Mouse (Mus musculus): ENCODE measurements at regions not wholly inside any gene's neighbourhood (a gene's known extent, or its start where the extent isn't known, plus 50 kb on each side); places are given as distances from the start of the nearest gene placed in this dataset.
A peak's percentile ranks its signal among the peaks of the same experiment; 100 is the strongest.

DNA sequence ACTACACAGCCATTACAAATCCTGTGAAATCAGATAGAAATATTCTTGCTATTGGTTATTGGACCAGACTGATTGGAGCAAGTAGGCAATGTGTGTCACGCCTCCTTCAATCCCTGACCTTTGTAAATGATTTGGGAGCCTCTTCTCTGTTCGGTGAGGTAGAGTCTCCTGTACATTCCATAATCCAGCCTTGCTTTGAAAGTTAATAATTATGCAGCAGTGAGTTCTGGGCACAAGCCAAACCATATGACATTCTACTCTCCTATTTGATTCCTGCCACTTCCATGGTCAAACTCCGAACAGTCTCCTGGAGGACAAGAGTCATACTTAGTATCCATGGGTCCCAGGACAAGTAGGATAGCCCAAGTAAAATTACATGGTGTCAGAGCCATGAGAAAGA is 158.4 kb upstream of the Cpeb2 start:
- 88% methylated on average over 3 of the region's 3 CpGs for WGBS
- Histone ChIP-seq H3K4me3 (no peak overlapping the region), H3K9me3 (no peaks in the 10 kb centered on the region), H3K4me2 (replicated peaks) (no peak overlapping the region), H3K4me1 (no peaks in the 10 kb centered on the region), H3K36me3 (no peaks in the 10 kb centered on the region), H3K27me3 (replicated peaks) (no peaks in the 10 kb centered on the region), H3K27ac (no peak overlapping the region), H3K9ac (no peak overlapping the region)
- ATAC-seq (ENCODE audit: low FRiP score, low read depth), result no peak

GRCm38 (mm10) chr5:43080252-43080651 is 152.7 kb upstream of the Cpeb2 start:
- H3K27ac ChIP-seq, result no peak overlapping the region
- H3K9ac ChIP-seq, result no peak overlapping the region
- H3K4me2 ChIP-seq (replicated peaks), result no peak overlapping the region
- H3K4me3 ChIP-seq, result no peak overlapping the region
- H3K27me3 ChIP-seq (replicated peaks), result no peaks in the 10 kb centered on the region
- H3K4me1 ChIP-seq, result no peaks in the 10 kb centered on the region
- no peak for ATAC-seq (ENCODE audit: low FRiP score, low read depth)
- WGBS, result 79% methylated on average over 1 of the region's 1 CpGs
- no peaks in the 10 kb centered on the region for H3K9me3 ChIP-seq
- no peaks in the 10 kb centered on the region for H3K36me3 ChIP-seq

DNA sequence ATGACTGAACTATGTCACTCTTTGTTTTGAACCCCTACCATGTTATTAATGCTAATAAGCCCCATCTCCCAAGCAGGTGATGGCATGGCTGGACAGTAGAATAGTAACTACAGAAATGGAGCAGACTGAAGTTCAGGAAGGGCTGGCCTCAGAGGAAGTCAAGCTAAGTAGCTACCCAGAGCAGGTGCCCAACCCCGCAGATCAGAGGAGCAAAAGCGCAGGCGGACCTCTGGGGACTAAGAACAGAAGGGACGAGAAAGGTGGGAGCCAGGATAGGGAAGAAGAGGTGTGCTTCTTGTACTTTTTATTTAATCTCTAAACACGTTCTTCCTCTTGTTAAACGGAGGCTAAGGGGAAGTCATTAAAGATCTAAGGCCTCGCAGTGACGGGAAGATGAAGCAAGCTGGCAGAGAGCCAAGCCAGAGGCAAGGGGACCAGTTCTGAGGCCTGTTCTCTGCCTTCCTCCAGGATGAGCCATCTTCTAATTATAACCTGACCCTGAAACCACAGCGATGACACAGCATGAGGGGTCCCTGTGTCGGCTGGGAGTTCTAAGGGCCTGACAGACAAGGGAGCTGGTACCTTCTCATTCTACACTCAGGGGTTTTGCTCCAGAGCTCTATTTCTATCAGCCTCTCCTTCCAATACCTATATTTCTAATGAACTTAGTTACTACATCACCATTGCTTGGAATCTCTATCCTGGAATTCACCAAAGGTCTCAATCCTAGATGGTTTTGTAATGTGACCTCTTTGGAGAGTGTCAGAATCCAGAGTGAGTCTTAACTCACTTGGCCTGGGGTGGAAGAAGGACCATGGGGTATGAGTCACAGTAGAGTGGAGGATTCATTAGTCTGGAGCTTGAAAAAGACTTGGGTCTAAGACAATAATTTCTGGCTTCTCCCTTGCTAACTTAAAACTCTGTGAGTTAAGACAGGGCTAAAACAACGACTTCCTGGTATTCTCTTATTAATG is 151.1 kb upstream of the Cpeb2 start:
- ATAC-seq (ENCODE audit: low FRiP score, low read depth), result no peak
- H3K9ac ChIP-seq, result no peak overlapping the region

GRCm38 (mm10) chr5:43087077-43087476 is 145.9 kb upstream of the Cpeb2 start:
- 89% methylated on average over 2 of the region's 2 CpGs for WGBS
- H3K27me3 ChIP-seq (replicated peaks), result no peaks in the 10 kb centered on the region
- no peaks in the 10 kb centered on the region for H3K9me3 ChIP-seq
- no peak overlapping the region for H3K4me3 ChIP-seq
- no peak overlapping the region for H3K9ac ChIP-seq
- no peaks in the 10 kb centered on the region for H3K4me1 ChIP-seq
- no peak overlapping the region for H3K27ac ChIP-seq
- H3K36me3 ChIP-seq, result no peaks in the 10 kb centered on the region
- no peak for ATAC-seq (ENCODE audit: low FRiP score, low read depth)
- no peak overlapping the region for H3K4me2 ChIP-seq (replicated peaks)

More for the DNA sequence above, 151.1 kb upstream of the Cpeb2 start:
- H3K4me3 ChIP-seq, result no peak overlapping the region
- no peaks in the 10 kb centered on the region for H3K36me3 ChIP-seq
- H3K4me2 ChIP-seq (replicated peaks), result no peak overlapping the region
- no peaks in the 10 kb centered on the region for H3K9me3 ChIP-seq
- WGBS, result 76% methylated on average over 11 of the region's 11 CpGs
- no peak overlapping the region for H3K27ac ChIP-seq
- H3K27me3 ChIP-seq (replicated peaks), result no peaks in the 10 kb centered on the region
- H3K4me1 ChIP-seq, result no peaks in the 10 kb centered on the region

- Histone ChIP-seq H3K9ac (no peak overlapping the region), H3K27ac (no peak overlapping the region), H3K36me3 (no peaks in the 10 kb centered on the region), H3K4me2 (replicated peaks) (no peak overlapping the region), H3K27me3 (replicated peaks) (no peaks in the 10 kb centered on the region), H3K4me1 (no peaks in the 10 kb centered on the region), H3K9me3 (no peaks in the 10 kb centered on the region), H3K4me3 (no peak overlapping the region)
- 73% methylated on average over 8 of the region's 8 CpGs for WGBS
- peak; percentile 48; the same call in 1 of the 2 replicates for ATAC-seq (ENCODE audit: low FRiP score, low read depth)
These were observed 145.0 kb upstream of the Cpeb2 start for GRCm38 (mm10) chr5:43087907-43088387.

GRCm38 (mm10) chr5:43088650-43089397 is 144.1 kb upstream of the Cpeb2 start:
- H3K4me1 ChIP-seq, result no peaks in the 10 kb centered on the region
- no peaks in the 10 kb centered on the region for H3K9me3 ChIP-seq
- WGBS, result 73% methylated on average over 12 of the region's 12 CpGs
- no peaks in the 10 kb centered on the region for H3K36me3 ChIP-seq
- H3K27me3 ChIP-seq (replicated peaks), result no peaks in the 10 kb centered on the region
- no peak overlapping the region for H3K9ac ChIP-seq
- no peak overlapping the region for H3K4me2 ChIP-seq (replicated peaks)
- H3K27ac ChIP-seq, result no peak overlapping the region
- no peak overlapping the region for H3K4me3 ChIP-seq
- no peak; the same call in 1 of the 2 replicates for ATAC-seq (ENCODE audit: low FRiP score, low read depth)

GRCm38 (mm10) chr5:43089475-43089874 is 143.5 kb upstream of the Cpeb2 start:
- no peaks in the 10 kb centered on the region for H3K27me3 ChIP-seq (replicated peaks)
- H3K27ac ChIP-seq, result no peak overlapping the region
- H3K4me2 ChIP-seq (replicated peaks), result no peak overlapping the region
- no peak overlapping the region for H3K4me3 ChIP-seq
- H3K9ac ChIP-seq, result no peak overlapping the region
- 66% methylated on average over 2 of the region's 2 CpGs for WGBS
- H3K4me1 ChIP-seq, result peaks cover 6% of the 10 kb centered on the region; the same call in 1 of the 2 replicates
- H3K9me3 ChIP-seq, result no peaks in the 10 kb centered on the region
- H3K36me3 ChIP-seq, result no peaks in the 10 kb centered on the region
- no peak for ATAC-seq (ENCODE audit: low FRiP score, low read depth)

- no peaks in the 10 kb centered on the region for H3K36me3 ChIP-seq
- no peak overlapping the region for H3K9ac ChIP-seq
- peaks cover 9% of the 10 kb centered on the region; the same call in 1 of the 2 replicates for H3K4me1 ChIP-seq
- no peak for ATAC-seq (ENCODE audit: low FRiP score, low read depth)
- H3K27ac ChIP-seq, result no peak overlapping the region
- no peak overlapping the region for H3K4me3 ChIP-seq
- no peaks in the 10 kb centered on the region for H3K9me3 ChIP-seq
- H3K27me3 ChIP-seq (replicated peaks), result no peaks in the 10 kb centered on the region
- no peak overlapping the region for H3K4me2 ChIP-seq (replicated peaks)
- WGBS, result 98% methylated on average over 1 of the region's 1 CpGs
These were observed 143.0 kb upstream of the Cpeb2 start for GRCm38 (mm10) chr5:43089941-43090340.

DNA sequence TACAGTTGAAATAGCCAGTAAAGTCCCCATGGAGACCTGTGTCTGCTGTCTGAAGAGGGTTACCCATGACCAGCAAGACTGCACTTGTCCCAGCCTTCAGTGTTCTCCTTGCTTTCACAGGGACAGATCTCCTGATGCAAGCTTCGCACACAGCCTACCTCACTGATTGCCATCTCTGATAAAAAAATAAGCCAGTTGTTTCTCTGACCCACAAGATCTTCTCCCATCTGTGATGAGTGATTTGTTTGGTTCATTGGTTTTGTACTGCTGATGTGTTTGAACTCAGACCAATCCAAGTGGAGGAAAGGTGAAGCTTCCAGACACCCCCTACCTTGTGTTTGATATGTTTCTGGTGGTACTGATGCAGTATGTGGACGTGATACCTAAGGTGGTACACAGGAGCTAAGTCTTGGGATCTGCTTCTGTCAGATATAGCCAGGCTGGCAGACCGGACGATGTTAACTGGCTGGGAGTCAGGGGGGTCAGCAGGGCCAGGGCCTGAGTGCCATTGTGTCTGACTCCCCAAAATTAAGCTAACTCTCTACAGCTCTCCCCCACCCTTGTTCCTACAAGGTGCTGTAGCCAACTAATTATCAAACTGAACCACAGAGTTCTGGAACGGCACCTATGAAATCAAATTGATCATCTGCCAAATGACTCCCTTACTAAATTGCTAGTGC is 139.2 kb upstream of the Cpeb2 start:
- 73% methylated on average over 5 of the region's 5 CpGs for whole genome bisulfite sequencing
- H3K36me3 ChIP-seq, result no peaks in the 10 kb centered on the region
- no peaks in the 10 kb centered on the region for H3K9me3 ChIP-seq
- no peak overlapping the region for H3K4me3 ChIP-seq
- H3K27me3 ChIP-seq (replicated peaks), result no peaks in the 10 kb centered on the region
- H3K4me1 ChIP-seq, result peaks cover 9% of the 10 kb centered on the region; the same call in 1 of the 2 replicates
- no peak overlapping the region; the same call in 1 of the 2 replicates for H3K27ac ChIP-seq
- H3K9ac ChIP-seq, result no peak overlapping the region
- ATAC-seq (ENCODE audit: low FRiP score, low read depth), result peak; percentile 65
- H3K4me2 ChIP-seq (replicated peaks), result no peak overlapping the region

DNA sequence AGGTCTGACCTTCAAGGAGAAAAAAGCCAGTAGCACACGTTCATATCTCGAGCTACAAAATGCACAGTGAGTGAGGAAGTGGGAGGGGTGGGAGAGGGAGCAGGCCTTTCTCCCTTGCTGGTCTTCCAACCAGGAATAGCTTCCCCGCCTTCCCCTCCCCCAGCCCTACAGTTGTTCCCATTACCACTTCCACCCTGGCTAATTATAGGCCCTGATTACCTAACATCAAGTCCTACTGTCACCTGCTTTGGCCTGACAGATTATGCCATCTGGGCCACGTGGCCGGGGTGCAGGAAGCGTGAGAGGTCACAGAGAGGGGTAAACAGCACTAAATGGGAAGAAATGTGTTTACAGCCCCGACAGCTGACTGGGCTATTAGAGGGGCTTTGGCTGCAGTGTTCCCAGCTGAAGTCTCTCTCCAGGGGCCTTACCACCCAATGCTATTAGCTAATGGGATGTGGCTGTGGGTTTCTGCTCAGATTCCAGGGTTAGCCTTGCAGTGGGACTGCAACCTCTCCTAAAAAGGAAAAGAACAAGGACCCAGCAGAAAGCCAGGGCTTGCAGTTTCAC is 138.6 kb upstream of the Cpeb2 start:
- no peaks in the 10 kb centered on the region for H3K36me3 ChIP-seq
- H3K4me2 ChIP-seq (replicated peaks), result no peak overlapping the region
- WGBS, result 11% methylated on average over 7 of the region's 7 CpGs
- H3K9me3 ChIP-seq, result no peaks in the 10 kb centered on the region
- no peak overlapping the region for H3K4me3 ChIP-seq
- H3K27me3 ChIP-seq (replicated peaks), result no peaks in the 10 kb centered on the region
- H3K4me1 ChIP-seq, result peaks cover 9% of the 10 kb centered on the region; the same call in 1 of the 2 replicates
- H3K9ac ChIP-seq, result no peak overlapping the region
- peak; percentile 92 for ATAC-seq (ENCODE audit: low FRiP score, low read depth)
- no peak overlapping the region for H3K27ac ChIP-seq

DNA sequence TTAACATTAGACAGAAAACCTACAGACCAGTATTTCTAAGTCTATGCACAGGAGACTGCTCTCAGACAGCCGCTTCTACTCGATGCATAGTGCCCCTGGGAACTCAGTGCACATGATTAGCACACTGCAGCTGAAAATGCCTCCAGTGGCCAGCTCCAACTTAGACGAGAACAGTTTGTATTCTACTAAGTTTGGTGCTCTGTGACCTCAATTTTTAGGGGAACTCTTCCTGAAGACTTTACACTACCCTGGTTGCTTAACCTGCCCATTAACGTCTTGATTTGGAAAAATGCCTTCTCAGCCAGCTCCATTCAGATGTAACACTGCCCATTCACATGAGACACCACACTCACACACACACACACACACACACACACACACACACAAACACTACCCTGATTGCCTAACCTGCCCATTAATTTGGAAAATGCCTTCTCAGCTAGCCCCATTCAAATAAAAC is 130.9 kb upstream of the Cpeb2 start:
- no peak overlapping the region for H3K9ac ChIP-seq
- 0 out of 2 replicates have a peak, but pooled peaks cover 2% of the 10 kb centered on the region for H3K4me1 ChIP-seq
- H3K36me3 ChIP-seq, result no peaks in the 10 kb centered on the region
- H3K27ac ChIP-seq, result no peak overlapping the region
- no peaks in the 10 kb centered on the region for H3K9me3 ChIP-seq
- H3K4me2 ChIP-seq (replicated peaks), result no peak overlapping the region
- peak; percentile 44; the same call in 1 of the 2 replicates for ATAC-seq (ENCODE audit: low FRiP score, low read depth)
- H3K4me3 ChIP-seq, result no peak overlapping the region
- WGBS, result 39% methylated on average over 4 of the region's 4 CpGs
- no peaks in the 10 kb centered on the region for H3K27me3 ChIP-seq (replicated peaks)
